Mouse (Mus musculus) erythroblast, embryonic 14.5 days (primary cell): ENCODE data around the gene Pi4k2a. TPM values are rescaled to one million over a fixed set of nuclear protein-coding genes. Genes with fewer than 3 reads are reported as not detected.

Source experiments
- H3K27me3 ChIP-seq: 2 replicates; pipeline ENCODE4 v1.6.1; 2012; ENCODE audit warnings: inconsistent platforms; ENCODE audit not compliant: control insufficient read depth
- H3K36me3 ChIP-seq: 2 replicates; pipeline ENCODE4 v1.6.1; 2012; ENCODE audit warnings: mild to moderate bottlenecking, inconsistent platforms; ENCODE audit not compliant: control insufficient read depth
- H3K4me1 ChIP-seq: 2 replicates; pipeline ENCODE4 v1.6.1; 2012; ENCODE audit warnings: inconsistent platforms; ENCODE audit not compliant: control insufficient read depth
- H3K4me3 ChIP-seq: replicated peaks from 2 replicates; pipeline ENCODE3; 2012; ENCODE audit warnings: moderate library complexity, mild to moderate bottlenecking, inconsistent platforms
- H3K9me3 ChIP-seq: 2 replicates; pipeline ENCODE4 v1.6.1; 2012; ENCODE audit warnings: low read length, inconsistent platforms, mixed read lengths; ENCODE audit not compliant: control insufficient read depth
- GATA1 ChIP-seq: IDR thresholded peaks from 2 replicates; pipeline ENCODE4 v1.6.1; 2012; ENCODE audit warnings: low read length, inconsistent platforms, mixed read lengths
- TAL1 ChIP-seq: IDR thresholded peaks from 3 replicates; pipeline ENCODE4 v1.6.1; 2012; ENCODE audit warnings: low read length, inconsistent platforms, mixed read lengths
- polyA plus RNA-seq: library from polyadenylated mRNA; stranded (reverse); fragments of >175 nt; gene quantifications from 2 replicates; pipeline ENCODE4 v1.2.3, GENCODE M21; 2012

Gene Pi4k2a
- polyA plus RNA-seq, 1 experiment = 1.7 TPM

DNA sequence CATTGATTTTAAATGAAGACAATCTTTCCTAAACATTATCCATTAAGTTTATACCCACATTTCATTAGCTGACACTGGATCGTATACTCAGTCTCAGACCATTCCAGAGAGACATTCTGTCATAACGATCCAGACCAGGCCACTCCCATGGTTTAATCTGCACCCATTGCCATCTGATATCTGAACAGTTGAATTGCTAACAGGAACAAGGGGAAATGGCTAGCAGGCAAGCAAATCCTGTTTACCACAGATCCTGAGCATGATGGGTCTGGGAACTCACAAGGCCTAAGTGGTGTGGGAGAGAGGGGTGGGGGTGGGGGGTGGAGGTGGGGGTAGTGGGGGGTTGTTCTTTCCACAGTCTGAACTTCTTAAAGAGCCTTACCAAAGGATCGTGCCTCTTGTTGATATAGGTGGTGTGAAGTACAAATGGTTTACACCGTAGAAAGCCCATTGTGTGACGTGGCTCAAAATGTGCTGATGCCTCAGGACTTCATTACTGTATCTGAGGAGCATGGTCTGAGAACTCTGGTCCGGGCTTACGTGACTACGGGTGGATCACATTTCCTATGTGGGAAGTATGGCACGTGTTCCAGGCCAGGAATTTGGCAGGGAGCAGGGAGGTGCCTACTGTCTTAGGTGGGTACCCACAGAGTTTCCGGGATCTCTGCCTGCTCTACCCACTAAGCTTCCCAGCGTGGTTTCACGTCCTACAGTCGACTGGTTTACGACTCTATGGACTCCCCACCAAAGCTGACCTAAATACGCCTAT is 48.4 kb downstream of the Pi4k2a start:
- no peaks in the 10 kb centered on the region for H3K36me3 ChIP-seq
- TF ChIP-seq GATA1 (no peak), TAL1 (no peak)
- H3K27me3 ChIP-seq = no peaks in the 10 kb centered on the region
- no peak overlapping the region for H3K4me3 ChIP-seq
- H3K9me3 ChIP-seq = no peaks in the 10 kb centered on the region
- H3K4me1 ChIP-seq = peaks cover 27% of the 10 kb centered on the region

GRCm38 (mm10) chr19:42139724-42140517 is 49.7 kb downstream of the Pi4k2a start:
- H3K4me3 ChIP-seq = no peak overlapping the region
- peaks cover 16% of the 10 kb centered on the region for H3K4me1 ChIP-seq
- H3K27me3 ChIP-seq = no peaks in the 10 kb centered on the region
- TF ChIP-seq GATA1 = no peak
- TF ChIP-seq TAL1 = no peak
- H3K9me3 ChIP-seq = no peaks in the 10 kb centered on the region
- no peaks in the 10 kb centered on the region for H3K36me3 ChIP-seq

DNA sequence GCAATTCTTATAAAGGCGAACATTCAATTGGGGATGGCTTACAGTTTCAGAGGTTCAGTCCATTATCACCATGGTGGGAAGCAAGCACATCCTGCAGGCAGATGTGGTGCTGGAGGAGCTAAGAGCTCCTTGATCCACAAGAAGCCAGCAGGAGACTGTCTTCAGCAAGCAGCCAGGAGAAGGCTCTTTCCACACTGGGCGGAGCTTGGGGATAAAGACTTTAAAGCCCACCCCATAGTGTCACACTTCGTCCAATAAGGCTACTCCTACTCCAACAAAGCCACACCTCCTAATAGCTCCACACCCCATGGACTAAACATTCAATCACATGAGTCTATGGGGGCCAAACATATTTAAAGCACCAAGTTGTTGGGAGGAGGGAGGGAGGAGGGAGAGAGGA is 51.7 kb downstream of the Pi4k2a start:
- TF ChIP-seq GATA1 = no peak
- TF ChIP-seq TAL1 = no peak
- Histone ChIP-seq H3K4me3 (no peak overlapping the region), H3K27me3 (peaks cover 21% of the 10 kb centered on the region), H3K36me3 (no peaks in the 10 kb centered on the region), H3K4me1 (peaks cover 2% of the 10 kb centered on the region), H3K9me3 (no peaks in the 10 kb centered on the region)

GRCm38 (mm10) chr19:42142757-42143156 is 52.5 kb downstream of the Pi4k2a start:
- Histone ChIP-seq H3K27me3 (peaks cover 28% of the 10 kb centered on the region), H3K4me1 (peaks cover 8% of the 10 kb centered on the region), H3K9me3 (peaks cover under 1% of the 10 kb centered on the region; the same call in 1 of the 2 replicates), H3K4me3 (no peak overlapping the region), H3K36me3 (no peaks in the 10 kb centered on the region)
- no peak for TF ChIP-seq GATA1
- TF ChIP-seq TAL1 = no peak

DNA sequence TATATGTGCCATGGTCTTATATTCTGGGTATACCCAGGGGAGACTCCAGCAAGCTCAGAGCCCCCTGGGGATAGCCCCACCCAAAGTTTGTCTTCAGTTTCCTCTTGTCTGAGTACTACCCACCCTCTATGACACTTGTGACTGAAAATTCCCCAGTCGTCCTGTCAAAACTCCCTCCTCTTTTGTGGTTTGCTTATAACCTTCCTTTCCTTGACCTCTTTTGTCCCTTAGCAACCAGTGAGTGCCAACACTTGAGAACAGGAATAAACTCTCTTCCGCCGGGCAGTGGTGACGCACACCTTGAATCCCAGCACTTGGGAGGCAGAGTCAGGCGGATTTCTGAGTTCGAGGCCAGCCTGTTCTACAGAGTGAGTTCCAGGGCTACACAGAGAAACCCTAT is 53.8 kb downstream of the Pi4k2a start:
- H3K9me3 ChIP-seq = peaks cover 7% of the 10 kb centered on the region; the same call in 1 of the 2 replicates
- TF ChIP-seq GATA1 = no peak
- TF ChIP-seq TAL1 = no peak
- H3K4me3 ChIP-seq = no peak overlapping the region
- no peaks in the 10 kb centered on the region for H3K36me3 ChIP-seq
- H3K4me1 ChIP-seq = peaks cover 15% of the 10 kb centered on the region
- peaks cover 41% of the 10 kb centered on the region for H3K27me3 ChIP-seq

GRCm38 (mm10) chr19:42144541-42145167 is 54.4 kb downstream of the Pi4k2a start:
- H3K9me3 ChIP-seq = peaks cover 7% of the 10 kb centered on the region; the same call in 1 of the 2 replicates
- H3K4me1 ChIP-seq = peaks cover 18% of the 10 kb centered on the region
- H3K4me3 ChIP-seq = no peak overlapping the region
- H3K36me3 ChIP-seq = no peaks in the 10 kb centered on the region
- H3K27me3 ChIP-seq = peaks cover 47% of the 10 kb centered on the region
- TF ChIP-seq GATA1 (no peak), TAL1 (no peak)

DNA sequence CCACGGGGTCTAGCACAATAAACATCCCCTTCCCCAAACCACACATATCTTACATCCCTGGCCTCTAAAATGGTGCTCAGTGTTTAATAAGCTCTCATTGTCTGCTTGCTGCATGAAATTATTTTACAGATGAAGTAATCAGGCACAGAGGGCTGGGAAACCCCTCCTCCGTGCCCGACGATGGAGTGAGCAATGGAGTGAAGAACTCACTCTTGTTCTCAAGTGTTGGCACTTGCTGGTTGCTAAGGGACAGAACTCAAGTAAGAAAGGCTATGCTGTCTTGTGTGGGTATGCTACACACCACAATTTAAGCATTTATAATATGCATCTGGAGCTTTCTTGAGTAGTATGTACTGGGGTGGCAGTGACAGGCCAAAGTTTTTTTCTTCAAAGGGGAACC is 54.9 kb downstream of the Pi4k2a start:
- TF ChIP-seq TAL1 (no peak), GATA1 (no peak)
- H3K27me3 ChIP-seq = peaks cover 49% of the 10 kb centered on the region
- no peak overlapping the region for H3K4me3 ChIP-seq
- no peaks in the 10 kb centered on the region for H3K36me3 ChIP-seq
- peaks cover 7% of the 10 kb centered on the region; the same call in 1 of the 2 replicates for H3K9me3 ChIP-seq
- H3K4me1 ChIP-seq = peaks cover 19% of the 10 kb centered on the region

GRCm38 (mm10) chr19:42145731-42146130 is 55.5 kb downstream of the Pi4k2a start:
- H3K27me3 ChIP-seq = peaks cover 52% of the 10 kb centered on the region
- H3K4me1 ChIP-seq = peaks cover 19% of the 10 kb centered on the region

More at GRCm38 (mm10) chr19:42145731-42146130, 55.5 kb downstream of the Pi4k2a start:
- Histone ChIP-seq H3K4me3 (no peak overlapping the region), H3K9me3 (peaks cover 7% of the 10 kb centered on the region; the same call in 1 of the 2 replicates), H3K36me3 (no peaks in the 10 kb centered on the region)
- no peak for TF ChIP-seq GATA1
- TF ChIP-seq TAL1 = no peak
